Mouse (Mus musculus): ENCODE measurements around the gene Cd93. TPM values are rescaled to one million over a fixed set of nuclear protein-coding genes. Genes with fewer than 3 reads are reported as not detected.
A peak's percentile ranks its signal among the peaks of the same experiment; 100 is the strongest.

The Cd93 gene
- polyA plus RNA-seq, 1 experiment from 2014 or later, result 10.5 TPM

- 0 out of 2 replicates have a peak, but pooled peaks have one; percentile 19 for ATAC-seq (ENCODE audit: insufficient read depth, low FRiP score, low read depth)
- Histone ChIP-seq H3K9me3 (no peaks in the 10 kb centered on the region), H3K9ac (no peak overlapping the region), H3K4me1 (peaks cover 20% of the 10 kb centered on the region), H3K27me3 (replicated peaks) (peaks cover 21% of the 10 kb centered on the region), H3K36me3 (no peaks in the 10 kb centered on the region), H3K4me3 (replicated peaks) (no peak overlapping the region), H3K27ac (peak overlapping the region; percentile 5), H3K4me2 (peak overlapping the region; percentile 16)
- WGBS, result 43% methylated on average over 11 of the region's 11 CpGs
Measured at GRCm38 (mm10) chr2:148397015-148397783, 46.2 kb downstream of the Cd93 start.

- WGBS, result 72% methylated on average over 10 of the region's 10 CpGs
- Histone ChIP-seq H3K9me3 (no peaks in the 10 kb centered on the region), H3K4me2 (peak overlapping the region; percentile 88), H3K9ac (no peak overlapping the region), H3K4me3 (replicated peaks) (peak overlapping the region; percentile 47; the same call in 1 of the 2 replicates), H3K27ac (no peak overlapping the region), H3K36me3 (no peaks in the 10 kb centered on the region), H3K27me3 (replicated peaks) (peaks cover 21% of the 10 kb centered on the region), H3K4me1 (peaks cover 20% of the 10 kb centered on the region)
- no peak for ATAC-seq (ENCODE audit: insufficient read depth, low FRiP score, low read depth)
Measured at GRCm38 (mm10) chr2:148396209-148396608, 47.2 kb downstream of the Cd93 start.

- H3K27me3 ChIP-seq (replicated peaks), result peaks cover 21% of the 10 kb centered on the region
- H3K27ac ChIP-seq, result no peak within 1 kb of the TSS
- peaks cover 20% of the 10 kb centered on the region for H3K4me1 ChIP-seq
- H3K4me2 ChIP-seq, result peak within 1 kb of the TSS; percentile 88
- no peaks in the 10 kb centered on the region for H3K9me3 ChIP-seq
- ATAC-seq (ENCODE audit: insufficient read depth, low FRiP score, low read depth), result peak; percentile 51
- H3K9ac ChIP-seq, result peak within 1 kb of the TSS; percentile 31; the same call in 1 of the 2 replicates
- WGBS, result 3% methylated on average over 83 of the region's 83 CpGs
- peak within 1 kb of the TSS; percentile 47 for H3K4me3 ChIP-seq (replicated peaks)
- no peaks in the 10 kb centered on the region for H3K36me3 ChIP-seq
Measured at GRCm38 (mm10) chr2:148395131-148396051, 48.0 kb downstream of the Cd93 start, which contains the start of gene Sstr4. Sstr4 (plus strand) TSS chr2:148395344.

GRCm38 (mm10) chr2:148393846-148394245 lies 49.5 kb downstream of the Cd93 start:
- H3K4me3 ChIP-seq (replicated peaks), result no peak overlapping the region
- no peak overlapping the region for H3K27ac ChIP-seq
- no peak overlapping the region for H3K4me2 ChIP-seq
- no peaks in the 10 kb centered on the region for H3K9me3 ChIP-seq
- peaks cover 21% of the 10 kb centered on the region for H3K27me3 ChIP-seq (replicated peaks)
- no peaks in the 10 kb centered on the region for H3K36me3 ChIP-seq
- peaks cover 20% of the 10 kb centered on the region for H3K4me1 ChIP-seq
- H3K9ac ChIP-seq, result no peak overlapping the region
- no peak for ATAC-seq (ENCODE audit: insufficient read depth, low FRiP score, low read depth)

GRCm38 (mm10) chr2:148393149-148393548 lies 50.2 kb downstream of the Cd93 start:
- Histone ChIP-seq H3K4me3 (replicated peaks) (no peak overlapping the region), H3K4me1 (peaks cover 20% of the 10 kb centered on the region), H3K36me3 (no peaks in the 10 kb centered on the region), H3K9ac (no peak overlapping the region), H3K9me3 (no peaks in the 10 kb centered on the region), H3K27ac (no peak overlapping the region), H3K4me2 (no peak overlapping the region), H3K27me3 (replicated peaks) (peaks cover 21% of the 10 kb centered on the region)
- 76% methylated on average over 1 of the region's 1 CpGs for WGBS
- no peak for ATAC-seq (ENCODE audit: insufficient read depth, low FRiP score, low read depth)

GRCm38 (mm10) chr2:148387652-148388581 lies 55.4 kb downstream of the Cd93 start:
- WGBS, result 61% methylated on average over 6 of the region's 6 CpGs
- ATAC-seq (ENCODE audit: insufficient read depth, low FRiP score, low read depth), result no peak
- no peaks in the 10 kb centered on the region for H3K36me3 ChIP-seq

GRCm38 (mm10) chr2:148386927-148387326 lies 56.4 kb downstream of the Cd93 start:
- no peaks in the 10 kb centered on the region for H3K36me3 ChIP-seq
- no peak for ATAC-seq (ENCODE audit: insufficient read depth, low FRiP score, low read depth)
- H3K4me2 ChIP-seq, result no peak overlapping the region
- no peaks in the 10 kb centered on the region for H3K27me3 ChIP-seq (replicated peaks)
- H3K9ac ChIP-seq, result no peak overlapping the region
- H3K4me1 ChIP-seq, result no peaks in the 10 kb centered on the region
- H3K27ac ChIP-seq, result no peak overlapping the region
- no peaks in the 10 kb centered on the region for H3K9me3 ChIP-seq
- 68% methylated on average over 2 of the region's 2 CpGs for WGBS
- no peak overlapping the region for H3K4me3 ChIP-seq (replicated peaks)

More at GRCm38 (mm10) chr2:148387652-148388581, 55.4 kb downstream of the Cd93 start:
- no peaks in the 10 kb centered on the region for H3K4me1 ChIP-seq
- no peak overlapping the region for H3K9ac ChIP-seq
- H3K27ac ChIP-seq, result no peak overlapping the region
- H3K4me3 ChIP-seq (replicated peaks), result no peak overlapping the region
- H3K4me2 ChIP-seq, result no peak overlapping the region
- H3K27me3 ChIP-seq (replicated peaks), result no peaks in the 10 kb centered on the region
- H3K9me3 ChIP-seq, result no peaks in the 10 kb centered on the region

Other genes starting within 250 kb of the Cd93 start
- 2.7 and 3.0 TPM in 2 replicates for gene Sstr4, start 48.2 kb downstream of the Cd93 start, polyA plus RNA-seq (2015; fragmentation: Nextera tagmentation; extraction: Ambion mirVana)
- gene Thbd, start 35.4 kb downstream of the Cd93 start, polyA plus RNA-seq (2015; fragmentation: Nextera tagmentation; extraction: Ambion mirVana), result 29.0 and 34.7 TPM in 2 replicates
- 78.8 and 88.8 TPM in 2 replicates for gene Nxt1, start 229.0 kb upstream of the Cd93 start, polyA plus RNA-seq (2015; fragmentation: Nextera tagmentation; extraction: Ambion mirVana)
- gene Gzf1, start 237.5 kb upstream of the Cd93 start, polyA plus RNA-seq (2015; fragmentation: Nextera tagmentation; extraction: Ambion mirVana), result 17.1 and 17.5 TPM in 2 replicates